Mouse (Mus musculus): ENCODE measurements around the gene Rbks. TPM values are rescaled to one million over a fixed set of nuclear protein-coding genes. Genes with fewer than 3 reads are reported as not detected.

Rbks gene
- polyA plus RNA-seq, 1 experiment from 2014 or later = 3.3 TPM

GRCm38 (mm10) chr5:31669984-31670383 lies 27.4 kb downstream of the Rbks start:
- no peak overlapping the region for H3K27ac ChIP-seq
- no peak for ATAC-seq (ENCODE audit: low FRiP score, low read depth)
- H3K27me3 ChIP-seq = no peaks in the 10 kb centered on the region
- H3K36me3 ChIP-seq = no peaks in the 10 kb centered on the region
- H3K4me1 ChIP-seq = no peaks in the 10 kb centered on the region
- no peak overlapping the region for H3K9ac ChIP-seq
- 50% methylated on average over 5 of the region's 5 CpGs for WGBS
- H3K4me2 ChIP-seq (replicated peaks) = no peak overlapping the region
- H3K4me3 ChIP-seq = no peak overlapping the region
- no peaks in the 10 kb centered on the region for H3K9me3 ChIP-seq

DNA sequence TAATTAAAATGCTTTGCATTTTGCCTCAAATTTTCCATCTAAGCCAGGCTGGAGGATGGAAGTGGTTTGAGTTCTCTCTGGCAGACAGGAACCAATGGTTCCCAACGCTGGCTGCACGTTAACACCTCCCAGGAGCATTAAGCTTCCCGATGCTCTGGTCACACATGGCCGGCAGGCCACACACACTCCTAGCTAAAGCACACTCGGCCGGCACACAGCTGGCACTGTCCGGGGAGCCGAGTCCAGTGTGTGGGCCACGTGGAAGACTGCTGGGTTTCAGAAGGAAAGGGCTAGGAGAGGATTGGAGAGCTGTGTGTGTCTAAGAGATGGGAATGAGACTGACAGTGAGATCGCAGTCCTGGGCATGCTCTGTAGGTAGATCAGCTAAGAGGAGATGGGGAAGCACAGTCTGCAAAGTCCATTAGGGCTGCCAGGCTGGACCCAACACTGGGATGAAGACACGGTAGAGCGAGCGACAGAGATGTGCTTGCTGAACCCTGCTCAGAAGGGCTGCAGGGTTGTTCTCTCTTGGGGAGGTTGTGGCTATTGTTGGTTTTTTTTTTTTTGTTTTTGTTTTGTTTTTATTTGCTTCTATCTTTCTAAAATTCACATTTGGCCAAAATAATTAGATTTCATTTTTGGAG lies 29.0 kb downstream of the Rbks start:
- H3K36me3 ChIP-seq = no peaks in the 10 kb centered on the region
- no peaks in the 10 kb centered on the region for H3K4me1 ChIP-seq
- H3K4me3 ChIP-seq = no peak overlapping the region
- H3K27me3 ChIP-seq = no peaks in the 10 kb centered on the region
- H3K4me2 ChIP-seq (replicated peaks) = no peak overlapping the region
- no peak overlapping the region for H3K9ac ChIP-seq
- no peak for ATAC-seq (ENCODE audit: low FRiP score, low read depth)
- H3K9me3 ChIP-seq = no peaks in the 10 kb centered on the region
- WGBS = 58% methylated on average over 13 of the region's 13 CpGs
- no peak overlapping the region for H3K27ac ChIP-seq

GRCm38 (mm10) chr5:31666176-31666575 lies 31.3 kb downstream of the Rbks start:
- no peaks in the 10 kb centered on the region for H3K9me3 ChIP-seq
- H3K4me2 ChIP-seq (replicated peaks) = no peak overlapping the region
- no peaks in the 10 kb centered on the region for H3K27me3 ChIP-seq
- H3K9ac ChIP-seq = no peak overlapping the region
- 17% methylated on average over 1 of the region's 1 CpGs for WGBS
- ATAC-seq (ENCODE audit: low FRiP score, low read depth) = no peak
- H3K36me3 ChIP-seq = no peaks in the 10 kb centered on the region
- H3K27ac ChIP-seq = no peak overlapping the region
- no peak overlapping the region for H3K4me3 ChIP-seq
- no peaks in the 10 kb centered on the region for H3K4me1 ChIP-seq

- 79% methylated on average over 1 of the region's 1 CpGs for WGBS
- H3K36me3 ChIP-seq = peaks cover 9% of the 10 kb centered on the region; the same call in 1 of the 2 replicates
Measured at GRCm38 (mm10) chr5:31655688-31656190, 41.7 kb downstream of the Rbks start.

GRCm38 (mm10) chr5:31650518-31651288 lies 46.7 kb downstream of the Rbks start:
- no peak overlapping the region for H3K4me2 ChIP-seq (replicated peaks)
- H3K4me1 ChIP-seq = no peaks in the 10 kb centered on the region
- H3K27ac ChIP-seq = no peak overlapping the region
- no peak overlapping the region for H3K9ac ChIP-seq
- H3K36me3 ChIP-seq = peaks cover 5% of the 10 kb centered on the region; the same call in 1 of the 2 replicates
- H3K4me3 ChIP-seq = no peak overlapping the region
- peaks cover 7% of the 10 kb centered on the region; the same call in 1 of the 2 replicates for H3K9me3 ChIP-seq
- no peaks in the 10 kb centered on the region for H3K27me3 ChIP-seq
- no peak for ATAC-seq (ENCODE audit: low FRiP score, low read depth)
- WGBS = 84% methylated on average over 2 of the region's 2 CpGs

More at GRCm38 (mm10) chr5:31655688-31656190, 41.7 kb downstream of the Rbks start:
- Histone ChIP-seq H3K27ac (no peak overlapping the region), H3K4me1 (no peaks in the 10 kb centered on the region), H3K4me2 (replicated peaks) (no peak overlapping the region), H3K4me3 (no peak overlapping the region), H3K9ac (no peak overlapping the region), H3K27me3 (no peaks in the 10 kb centered on the region), H3K9me3 (peaks cover 7% of the 10 kb centered on the region; the same call in 1 of the 2 replicates)
- no peak for ATAC-seq (ENCODE audit: low FRiP score, low read depth)

DNA sequence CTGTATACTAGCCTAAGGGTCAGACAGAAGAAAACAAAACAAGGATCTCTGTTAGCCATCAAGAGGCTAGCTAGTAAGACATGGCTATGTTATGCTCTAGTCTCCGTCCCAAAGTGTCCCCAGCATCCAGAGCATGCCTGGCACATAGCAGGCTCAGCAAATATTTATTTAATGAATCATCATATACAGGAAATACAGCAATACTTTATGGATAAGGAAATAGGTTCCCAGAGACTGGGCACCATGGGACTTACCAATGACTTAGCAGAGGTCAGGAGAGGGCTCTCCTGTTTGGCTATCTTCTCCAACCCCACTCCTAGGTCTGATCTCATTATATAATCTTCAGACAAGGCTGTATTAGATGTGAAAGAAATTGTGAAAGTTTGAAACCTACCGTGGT lies 50.1 kb downstream of the Rbks start:
- H3K27ac ChIP-seq = no peak overlapping the region; the same call in 1 of the 2 replicates
- H3K4me3 ChIP-seq = no peak overlapping the region
- H3K9me3 ChIP-seq = no peaks in the 10 kb centered on the region
- no peaks in the 10 kb centered on the region for H3K4me1 ChIP-seq
- ATAC-seq (ENCODE audit: low FRiP score, low read depth) = no peak
- WGBS = 86% methylated on average over 2 of the region's 2 CpGs
- H3K9ac ChIP-seq = no peak overlapping the region
- H3K27me3 ChIP-seq = no peaks in the 10 kb centered on the region
- no peak overlapping the region for H3K4me2 ChIP-seq (replicated peaks)
- H3K36me3 ChIP-seq = peaks cover 5% of the 10 kb centered on the region; the same call in 1 of the 2 replicates

GRCm38 (mm10) chr5:31646574-31646973 lies 50.9 kb downstream of the Rbks start:
- H3K27me3 ChIP-seq = no peaks in the 10 kb centered on the region
- no peak overlapping the region for H3K9ac ChIP-seq
- no peaks in the 10 kb centered on the region for H3K9me3 ChIP-seq
- no peak overlapping the region for H3K27ac ChIP-seq
- peaks cover 5% of the 10 kb centered on the region for H3K36me3 ChIP-seq
- no peak overlapping the region for H3K4me2 ChIP-seq (replicated peaks)
- WGBS = 85% methylated on average over 6 of the region's 6 CpGs
- no peak overlapping the region for H3K4me3 ChIP-seq
- no peaks in the 10 kb centered on the region for H3K4me1 ChIP-seq
- ATAC-seq (ENCODE audit: low FRiP score, low read depth) = no peak

GRCm38 (mm10) chr5:31645798-31646197 lies 51.6 kb downstream of the Rbks start:
- H3K4me2 ChIP-seq (replicated peaks) = no peak overlapping the region
- 91% methylated on average over 6 of the region's 6 CpGs for WGBS
- no peak overlapping the region for H3K9ac ChIP-seq
- H3K27me3 ChIP-seq = no peaks in the 10 kb centered on the region
- no peaks in the 10 kb centered on the region for H3K4me1 ChIP-seq
- H3K9me3 ChIP-seq = no peaks in the 10 kb centered on the region
- no peak overlapping the region for H3K4me3 ChIP-seq
- no peak for ATAC-seq (ENCODE audit: low FRiP score, low read depth)
- H3K27ac ChIP-seq = no peak overlapping the region
- peaks cover 10% of the 10 kb centered on the region for H3K36me3 ChIP-seq

DNA sequence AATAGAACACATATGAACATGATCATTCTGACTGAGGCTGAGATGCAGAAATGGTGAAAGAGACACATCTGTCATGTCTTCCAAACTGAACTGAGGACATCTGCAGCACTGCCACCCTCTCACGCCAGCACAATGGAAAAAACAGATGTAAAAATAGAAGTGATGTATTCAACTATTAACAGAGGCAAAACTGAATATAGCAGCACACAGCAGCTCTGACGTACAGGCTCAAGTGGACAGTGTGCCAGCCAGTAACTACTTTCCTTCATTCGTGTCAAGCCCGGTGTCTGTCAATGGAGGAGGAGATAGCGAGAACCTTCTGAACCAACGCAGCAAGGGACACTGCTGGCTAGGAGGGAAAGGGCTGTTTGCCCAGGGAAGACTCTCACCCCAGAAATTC lies 52.6 kb downstream of the Rbks start:
- WGBS = 91% methylated on average over 6 of the region's 6 CpGs
- no peaks in the 10 kb centered on the region for H3K4me1 ChIP-seq
- no peaks in the 10 kb centered on the region for H3K27me3 ChIP-seq
- H3K36me3 ChIP-seq = peaks cover 16% of the 10 kb centered on the region
- no peaks in the 10 kb centered on the region for H3K9me3 ChIP-seq
- no peak overlapping the region for H3K4me2 ChIP-seq (replicated peaks)
- H3K9ac ChIP-seq = no peak overlapping the region
- no peak overlapping the region for H3K27ac ChIP-seq
- H3K4me3 ChIP-seq = no peak overlapping the region
- ATAC-seq (ENCODE audit: low FRiP score, low read depth) = no peak

DNA sequence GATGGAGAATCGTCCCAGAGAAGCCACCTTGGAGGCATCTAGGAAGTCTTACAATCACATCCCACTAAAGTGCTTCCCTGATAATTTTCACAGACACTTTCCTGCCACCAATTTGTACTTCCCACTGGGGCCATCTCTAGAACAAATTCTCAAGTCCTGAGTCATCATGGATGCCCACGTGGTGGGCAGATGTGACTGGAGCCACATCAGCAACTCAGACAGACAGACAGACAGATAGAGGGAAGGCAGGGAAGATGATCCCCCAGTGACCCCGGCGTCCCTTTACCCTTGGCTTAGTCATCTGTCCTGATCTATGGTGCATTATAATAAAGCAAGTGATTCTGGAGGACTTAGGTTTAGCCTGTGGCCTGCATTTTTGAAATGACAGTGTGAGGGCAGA lies 53.2 kb downstream of the Rbks start:
- 81% methylated on average over 4 of the region's 4 CpGs for WGBS
- H3K36me3 ChIP-seq = peaks cover 16% of the 10 kb centered on the region
- H3K9ac ChIP-seq = no peak overlapping the region
- H3K4me3 ChIP-seq = no peak overlapping the region
- H3K27ac ChIP-seq = no peak overlapping the region
- H3K27me3 ChIP-seq = no peaks in the 10 kb centered on the region
- no peaks in the 10 kb centered on the region for H3K4me1 ChIP-seq
- no peak overlapping the region for H3K4me2 ChIP-seq (replicated peaks)
- H3K9me3 ChIP-seq = no peaks in the 10 kb centered on the region
- ATAC-seq (ENCODE audit: low FRiP score, low read depth) = no peak

DNA sequence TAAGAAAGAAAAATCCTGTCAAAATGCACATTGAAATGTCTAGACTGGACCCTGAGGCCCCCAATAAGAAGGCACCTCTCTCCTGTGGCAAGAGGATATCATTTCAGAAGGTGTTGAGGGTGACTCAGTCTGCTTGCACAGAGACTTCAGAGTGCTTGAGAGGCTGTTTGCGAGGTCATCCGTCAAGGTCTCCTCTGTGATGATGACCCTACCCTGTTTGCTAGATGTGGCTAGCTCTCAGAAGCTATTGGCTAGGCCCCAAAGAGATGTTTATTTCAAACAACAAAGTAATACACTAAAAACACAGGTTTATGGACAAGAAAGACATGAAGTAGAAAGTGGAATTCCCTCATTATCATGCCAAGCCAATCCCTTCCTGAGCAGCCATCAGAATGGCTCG lies 55.1 kb downstream of the Rbks start:
- Histone ChIP-seq H3K4me2 (replicated peaks) (no peak overlapping the region), H3K4me3 (no peak overlapping the region), H3K36me3 (peaks cover 16% of the 10 kb centered on the region), H3K9me3 (no peaks in the 10 kb centered on the region), H3K9ac (no peak overlapping the region), H3K4me1 (no peaks in the 10 kb centered on the region), H3K27me3 (no peaks in the 10 kb centered on the region), H3K27ac (no peak overlapping the region)
- 90% methylated on average over 3 of the region's 3 CpGs for WGBS
- ATAC-seq (ENCODE audit: low FRiP score, low read depth) = no peak

DNA sequence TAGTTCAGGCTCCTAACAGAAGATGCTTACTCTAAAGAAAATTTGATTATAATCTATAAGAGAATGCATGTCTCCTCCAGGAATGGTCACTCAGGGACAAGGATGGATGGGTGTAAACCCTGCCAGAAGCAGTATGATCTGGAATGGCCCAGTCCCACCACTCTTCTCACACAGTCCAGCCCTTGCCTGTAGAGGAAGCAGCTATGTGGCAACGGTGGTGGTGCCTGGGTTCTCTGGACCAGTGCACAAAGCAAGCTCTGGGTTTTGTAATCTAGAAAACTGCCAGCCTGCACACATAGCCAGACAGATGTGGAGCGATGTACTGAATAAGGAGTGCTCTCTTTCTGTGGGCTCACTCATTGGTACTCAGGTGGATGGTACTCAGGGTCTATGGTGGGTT lies 56.9 kb downstream of the Rbks start:
- H3K27ac ChIP-seq = no peak overlapping the region
- no peak overlapping the region for H3K4me2 ChIP-seq (replicated peaks)
- WGBS = 88% methylated on average over 2 of the region's 2 CpGs
- H3K4me3 ChIP-seq = no peak overlapping the region
- no peak overlapping the region for H3K9ac ChIP-seq
- H3K9me3 ChIP-seq = no peaks in the 10 kb centered on the region
- no peaks in the 10 kb centered on the region for H3K4me1 ChIP-seq
- no peaks in the 10 kb centered on the region for H3K27me3 ChIP-seq
- H3K36me3 ChIP-seq = peaks cover 16% of the 10 kb centered on the region
- no peak for ATAC-seq (ENCODE audit: low FRiP score, low read depth)
